Mouse (Mus musculus) heart, postnatal 0 days (tissue): ENCODE results near the gene Insyn1.

Experiments
- CTCF ChIP-seq: IDR thresholded peaks from 2 replicates; pipeline ENCODE4 v1.5.1; 2016; ENCODE audit warnings: antibody characterized with exemption, control low read depth, low read depth
- EP300 ChIP-seq: IDR thresholded peaks from 2 replicates; pipeline ENCODE4 v1.6.1; 2016; ENCODE audit warnings: antibody characterized with exemption, low read depth

DNA sequence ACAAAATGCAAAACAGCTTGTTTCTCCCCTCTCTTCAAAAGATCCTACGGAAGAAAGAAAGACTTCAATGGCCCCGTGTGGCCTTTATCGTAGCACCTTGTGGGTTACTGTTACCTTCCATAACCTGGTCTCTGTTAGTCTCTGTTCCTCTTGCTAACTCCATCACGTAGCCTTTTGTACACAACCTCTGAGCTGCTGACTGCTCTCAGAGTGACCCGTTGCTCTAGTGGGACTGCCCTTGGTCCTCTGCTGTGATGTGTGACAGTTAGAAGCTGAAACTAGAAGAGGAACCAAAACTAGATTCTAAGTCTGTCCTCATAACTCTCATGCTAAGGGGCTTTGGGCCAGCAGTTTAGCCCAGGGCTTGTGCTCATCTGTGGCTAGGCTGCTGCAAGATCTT is 22.0 kb downstream of the Insyn1 start:
- TF ChIP-seq CTCF (no peak), EP300 (no peak)
